Mouse (Mus musculus) liver, embryonic 14.5 days (tissue): Measurements from ENCODE around the gene Mcf2l.

ENCODE experiments used
- CTCF ChIP-seq: IDR thresholded peaks from 2 replicates; pipeline ENCODE4 v1.5.1; 2016; ENCODE audit warnings: antibody characterized with exemption, low read depth, control low read depth
- EP300 ChIP-seq: IDR thresholded peaks from 2 replicates; pipeline ENCODE4 v1.6.1; 2016; ENCODE audit warnings: antibody characterized with exemption, low read depth

DNA sequence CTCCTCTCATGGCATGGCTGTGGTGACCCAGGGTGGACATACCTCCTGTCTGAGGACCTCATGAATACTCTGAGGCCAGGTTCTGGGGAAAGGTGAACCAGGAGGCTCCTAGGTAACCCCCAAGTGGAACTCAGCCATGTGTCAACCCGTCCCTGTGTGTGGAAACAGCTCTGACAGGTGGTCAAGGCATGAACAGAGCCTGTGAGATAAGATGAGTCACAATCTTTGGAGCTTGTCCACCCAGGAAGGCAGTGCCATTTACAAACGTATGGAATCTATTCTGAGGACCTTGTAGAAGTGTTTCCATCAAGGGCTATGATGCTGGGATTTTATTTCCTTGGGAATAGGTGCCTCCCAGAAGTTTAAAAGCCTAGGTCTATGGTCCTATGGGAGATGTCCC lies 87.6 kb downstream of the Mcf2l start:
- TF ChIP-seq EP300 (no peak), CTCF (no peak)
